Mouse (Mus musculus): ENCODE measurements around the gene Tprn.

DNA sequence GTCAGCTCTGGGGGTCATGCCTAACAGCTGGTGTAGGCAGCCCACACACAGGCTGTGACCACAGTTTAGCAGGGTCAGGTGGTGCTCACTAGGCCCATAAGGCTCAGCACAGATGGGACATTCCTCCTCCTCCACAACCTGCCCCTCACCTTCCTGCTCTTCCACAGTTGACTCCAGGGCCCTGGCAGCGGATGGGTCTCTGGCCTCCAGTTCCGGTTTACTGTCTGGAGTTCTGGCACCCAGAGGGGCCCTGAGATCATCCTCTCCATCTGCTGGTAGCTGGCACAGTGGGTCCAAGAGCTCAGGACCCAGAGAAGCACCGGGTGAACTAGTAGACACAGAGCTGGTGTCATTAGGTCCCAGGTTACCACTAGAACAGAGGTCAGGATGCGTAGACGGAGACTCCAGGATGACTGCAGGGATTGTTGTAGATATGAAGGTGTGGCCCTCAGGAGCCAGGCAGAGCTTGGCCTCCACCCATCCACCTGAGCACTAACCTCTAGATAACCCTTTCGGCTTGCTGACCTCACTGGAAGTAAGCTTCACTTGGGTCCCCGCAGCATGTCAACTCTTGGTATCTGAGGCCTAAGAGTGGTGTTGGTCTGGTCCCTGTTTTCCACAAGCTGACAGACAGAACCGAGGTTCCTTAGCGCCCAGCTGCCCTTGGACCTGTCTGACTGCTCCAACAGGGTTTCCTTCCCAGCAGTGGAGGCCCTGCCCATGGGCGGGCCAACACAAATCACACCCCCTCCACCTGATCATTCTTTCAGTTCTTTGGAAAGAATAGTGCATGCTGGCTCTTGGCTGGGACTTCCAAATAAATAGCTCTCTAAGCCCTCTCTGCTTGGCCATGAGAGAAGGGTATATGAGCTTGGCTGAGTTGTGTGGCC is 16.0 kb upstream of the Tprn start, which contains the start of gene AL732309.1:
- TF ChIP-seq CTCF (conservative IDR thresholded peaks at IDR 0.05 in 1 of 2, IDR thresholded peaks at IDR 0.05 in 1 of 2; ENCODE audit: low read depth in 2 of 2, low read length in 2 of 2) (no peak), JUN (IDR thresholded peaks at IDR 0.05; ENCODE audit: insufficient read depth, low read depth, low read length) (no peak), POLR2A (IDR thresholded peaks at IDR 0.05; ENCODE audit: low read depth, low read length) (no peak), RAD21 (IDR thresholded peaks at IDR 0.05; ENCODE audit: low read depth, low read length) (no peak), MAX (IDR thresholded peaks at IDR 0.05; ENCODE audit: low read length) (no peak)
